Mouse (Mus musculus): ENCODE data around the gene Edrf1. TPM values are rescaled to one million over a fixed set of nuclear protein-coding genes. Genes with fewer than 3 reads are reported as not detected.

Gene Edrf1
- total RNA-seq, 2 experiments from 2014 or later: 7.0 to 8.0 TPM

- intact Hi-C loops (cut with DNase I; ENCODE audit: low total_unique reads): no loop called here
These were observed 70.0 kb downstream of the Edrf1 start for GRCm38 (mm10) chr7:133707301-133707700.

GRCm38 (mm10) chr7:133715387-133715786 is 78.0 kb downstream of the Edrf1 start:
- intact Hi-C loops (cut with DNase I; ENCODE audit: low total_unique reads): no loop called here
- DNase-seq: no peak

More at GRCm38 (mm10) chr7:133707301-133707700, 70.0 kb downstream of the Edrf1 start:
- no peak for DNase-seq

GRCm38 (mm10) chr7:133718580-133718979 is 81.2 kb downstream of the Edrf1 start:
- intact Hi-C loops (cut with DNase I; ENCODE audit: low total_unique reads): no loop called here
- no peak for DNase-seq

- DNase-seq: no peak
- intact Hi-C loops (cut with DNase I; ENCODE audit: low total_unique reads): loop anchor here (5.0 kb wide), 1 partner anchor 52 kb away; no protein-coding TSS in a partner anchor
These were observed 83.3 kb downstream of the Edrf1 start for GRCm38 (mm10) chr7:133720616-133721015.

Other genes starting within 250 kb of the Edrf1 start
- not detected for gene Tex36, start 35.4 kb upstream of the Edrf1 start, total RNA-seq (2021)
- not detected for gene Mmp21, start 42.5 kb downstream of the Edrf1 start, total RNA-seq (2021)
- gene Bccip, start 71.8 kb downstream of the Edrf1 start, total RNA-seq (2021): 10 to 100 TPM; 52.0 to 56.4 TPM
- gene Uros, start 72.5 kb downstream of the Edrf1 start, total RNA-seq (2021): 10 to 100 TPM; 13.1 to 13.5 TPM
- under 1 TPM in 1 of 2 experiments, not detected in 1; 0.33 TPM for gene Fank1, start 139.3 kb downstream of the Edrf1 start, total RNA-seq (2021)
- 10 to 100 TPM; 25.7 to 33.6 TPM for gene Dhx32, start 145.2 kb downstream of the Edrf1 start, total RNA-seq (2021)

Measured in gastrocnemius, postnatal 14 days (tissue).